Mouse (Mus musculus): ENCODE measurements around the gene Ube2m. TPM values are rescaled to one million over a fixed set of nuclear protein-coding genes. Genes with fewer than 3 reads are reported as not detected.

Ube2m gene
- total RNA-seq, 2 experiments from 2014 or later: 177 to 187 TPM

DNA sequence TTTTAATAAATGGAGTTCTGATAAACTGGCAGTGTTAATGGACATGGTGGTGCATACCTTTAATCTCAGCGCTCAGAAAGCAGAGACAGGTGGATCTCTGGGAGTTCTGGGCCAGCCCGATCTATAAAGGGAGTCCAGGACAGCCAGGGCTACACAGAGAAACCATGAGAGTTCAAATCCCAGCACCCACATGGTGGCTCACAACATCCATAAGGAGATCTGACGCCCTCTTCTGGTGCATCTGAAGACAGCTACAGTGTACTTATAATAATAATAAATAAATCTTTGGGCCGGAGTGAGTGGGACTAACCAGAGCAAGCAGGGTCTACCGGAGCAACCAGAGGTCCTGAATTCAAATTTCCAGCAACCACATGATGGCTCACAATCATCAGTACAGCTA is 34.7 kb downstream of the Ube2m start:
- DNase-seq: no peak

DNA sequence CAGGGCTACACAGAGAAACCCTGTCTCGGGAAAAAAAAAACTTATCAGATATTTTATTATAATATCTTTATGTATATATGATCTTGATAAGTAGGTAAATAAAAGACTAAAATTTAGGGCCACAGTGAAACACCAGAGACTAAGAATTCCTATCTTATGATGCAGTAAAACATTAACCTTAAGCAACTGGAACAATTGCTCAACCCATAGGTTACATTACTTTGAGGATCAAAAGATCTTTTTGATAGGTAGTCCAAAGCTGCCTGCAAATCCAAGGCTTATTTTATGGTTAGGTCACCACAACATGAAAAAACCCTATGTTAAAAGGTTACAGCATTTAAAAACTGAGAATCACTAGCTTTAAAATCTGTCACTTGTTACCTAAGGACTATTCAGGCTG is 36.5 kb downstream of the Ube2m start:
- DNase-seq: no peak

DNA sequence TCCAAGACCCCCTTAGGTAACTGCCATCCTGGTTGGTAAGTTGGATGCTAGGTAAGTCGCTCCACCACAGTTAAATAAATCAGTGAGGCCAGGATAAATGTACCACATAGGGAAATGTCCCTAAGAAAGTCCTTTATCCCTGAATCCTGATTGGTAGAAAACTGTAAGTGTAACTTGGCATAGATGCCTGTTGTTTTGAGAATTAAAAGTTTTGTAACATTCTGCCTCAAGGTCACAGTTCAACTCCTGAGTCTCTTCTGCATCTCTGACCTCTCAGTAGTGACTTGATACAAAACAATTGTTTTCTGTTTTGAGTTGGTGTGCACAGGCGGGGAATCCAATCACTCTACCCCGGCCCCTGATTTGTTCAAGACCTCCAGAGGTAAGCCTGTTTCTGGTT is 39.2 kb downstream of the Ube2m start, which contains the start of gene Trim28:
Gene Trim28, plus strand, starts transcription at position 264 of the 400 bp plus-strand sequence.
- DNase-seq: no peak

DNA sequence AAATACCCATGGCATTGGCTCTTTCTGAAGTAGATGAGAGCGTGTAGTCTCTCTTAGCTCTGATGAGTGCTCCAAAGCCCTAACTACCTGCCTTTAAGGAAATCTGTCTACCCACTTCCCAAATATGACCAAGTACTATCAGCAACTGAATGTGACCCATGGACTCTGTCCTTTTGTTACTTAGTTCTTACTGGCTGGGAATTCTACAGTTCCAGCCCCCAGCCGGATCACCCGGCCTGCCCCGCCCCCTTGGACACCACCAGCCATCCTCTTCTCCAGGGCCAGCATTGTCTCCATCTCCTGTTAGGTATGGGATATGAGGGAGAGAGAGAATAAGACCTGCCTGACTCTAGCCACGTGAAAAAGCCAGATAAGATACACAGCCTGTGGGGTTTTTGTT is 40.0 kb downstream of the Ube2m start, which contains the start of gene Slc27a5:
Gene Slc27a5, minus strand, starts transcription at position 140 of the 400 bp plus-strand sequence.
- no peak for DNase-seq

DNA sequence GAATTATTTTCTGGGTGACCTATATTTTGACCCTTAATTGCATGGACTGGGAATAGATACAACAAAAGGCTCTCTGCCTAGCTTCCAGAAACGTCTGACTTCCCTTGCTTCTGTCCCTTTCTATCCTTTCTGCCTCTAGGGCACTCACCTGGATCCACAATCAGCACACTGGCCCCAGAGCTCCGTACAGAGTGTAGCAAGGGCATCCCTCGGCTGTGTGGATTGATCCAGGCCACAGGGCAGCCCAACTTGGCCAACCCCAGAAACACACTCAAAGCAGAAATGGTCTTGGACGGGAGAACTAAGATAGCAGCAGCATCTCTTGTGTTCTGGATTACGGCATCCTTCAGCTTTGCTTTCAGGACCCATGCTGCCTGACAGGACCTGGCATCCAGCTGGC is 40.8 kb downstream of the Ube2m start:
- DNase-seq: no peak

DNA sequence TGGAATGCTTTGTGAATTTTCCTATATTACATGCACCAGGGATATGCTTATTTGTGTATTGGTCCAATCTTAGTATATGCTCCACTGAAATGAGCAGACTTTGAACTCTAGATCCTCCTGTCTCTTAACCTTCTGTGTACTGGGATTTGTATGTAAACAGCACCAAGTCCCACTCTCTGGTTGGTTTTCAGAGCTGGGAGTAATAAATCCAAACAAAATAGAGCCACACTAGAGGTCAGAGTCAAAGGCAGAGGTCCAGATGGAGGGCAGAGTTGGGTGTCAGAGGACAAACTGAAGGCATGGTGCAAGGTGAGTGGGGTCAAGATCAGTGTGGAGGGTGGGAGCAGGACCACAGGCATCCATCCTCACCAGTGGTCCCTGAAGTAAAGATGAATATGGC is 42.2 kb downstream of the Ube2m start:
- no peak for DNase-seq

DNA sequence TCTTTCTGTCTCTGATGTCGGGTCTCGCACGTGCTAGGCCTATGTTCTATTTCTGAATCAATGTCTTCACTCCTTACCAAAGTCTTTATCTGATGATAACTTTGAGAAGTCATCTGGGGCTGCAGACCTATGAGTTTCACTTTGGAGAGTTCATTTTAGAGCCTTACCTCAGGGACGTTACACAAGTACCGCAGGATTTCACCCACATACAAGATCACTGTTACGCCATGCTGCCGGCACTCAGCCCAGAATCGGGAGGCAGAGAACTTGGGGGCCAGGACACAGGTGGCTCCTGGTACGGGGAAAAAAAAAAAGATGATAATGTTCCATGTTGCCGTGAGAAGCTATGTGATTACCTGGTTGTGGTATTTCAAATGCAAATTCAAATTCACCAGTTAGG is 44.9 kb downstream of the Ube2m start:
- DNase-seq: no peak

DNA sequence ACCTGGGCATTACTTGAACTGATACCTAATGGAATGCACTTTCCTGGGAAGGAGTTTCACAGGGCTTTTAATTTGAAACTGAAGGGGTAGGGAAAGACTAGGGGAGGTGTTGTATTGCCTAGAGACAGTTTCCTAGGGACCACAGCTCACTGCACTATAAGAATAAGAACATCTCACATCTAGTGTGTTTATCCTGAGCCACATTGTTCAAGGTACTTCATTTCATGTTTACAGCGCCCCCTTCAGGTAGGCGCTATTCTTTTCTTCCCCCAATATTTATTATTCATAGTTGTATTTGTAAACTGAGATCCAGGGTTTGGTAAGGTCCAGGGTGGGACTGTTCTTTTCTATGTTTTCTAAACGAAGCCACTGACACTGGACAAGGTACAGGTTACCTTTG is 45.9 kb downstream of the Ube2m start:
- peak in 1 of 2 experiments; percentile 40 for DNase-seq

DNA sequence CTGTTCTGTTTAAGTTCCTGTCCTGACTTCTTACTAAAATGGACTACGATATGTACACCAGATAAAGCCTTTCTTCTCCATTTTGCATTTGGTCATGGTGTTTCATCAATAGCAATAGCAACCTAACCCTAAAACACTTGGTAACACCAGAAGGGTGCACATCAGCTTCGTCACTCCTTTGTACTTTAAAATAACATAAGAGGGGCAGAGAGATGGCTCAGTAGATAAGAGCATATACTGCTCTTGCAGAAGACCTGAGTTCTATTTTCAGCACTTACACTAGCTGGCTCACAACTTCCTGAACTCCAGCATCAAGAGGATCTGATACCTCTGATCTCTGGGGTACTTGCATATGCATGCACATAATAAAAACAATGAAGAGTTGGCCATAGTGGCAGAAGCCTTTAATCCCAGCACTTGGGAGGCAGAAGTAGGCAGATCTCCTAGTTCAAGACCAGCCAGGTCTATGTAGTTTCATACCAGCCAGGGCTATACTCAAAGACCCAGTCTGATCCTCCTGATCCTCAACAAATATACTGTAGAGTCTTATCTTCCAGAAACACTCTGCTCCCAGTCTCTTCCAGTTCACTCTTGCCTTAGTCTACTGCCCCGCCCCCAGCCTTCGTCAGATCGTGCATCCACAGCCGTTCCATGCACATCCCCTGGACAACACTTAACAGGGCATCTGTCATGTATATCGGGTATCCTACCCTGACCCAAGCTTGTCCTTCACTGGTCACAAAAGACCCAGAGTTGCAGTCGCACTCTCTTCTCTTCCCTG is 50.5 kb downstream of the Ube2m start:
- DNase-seq: no peak

DNA sequence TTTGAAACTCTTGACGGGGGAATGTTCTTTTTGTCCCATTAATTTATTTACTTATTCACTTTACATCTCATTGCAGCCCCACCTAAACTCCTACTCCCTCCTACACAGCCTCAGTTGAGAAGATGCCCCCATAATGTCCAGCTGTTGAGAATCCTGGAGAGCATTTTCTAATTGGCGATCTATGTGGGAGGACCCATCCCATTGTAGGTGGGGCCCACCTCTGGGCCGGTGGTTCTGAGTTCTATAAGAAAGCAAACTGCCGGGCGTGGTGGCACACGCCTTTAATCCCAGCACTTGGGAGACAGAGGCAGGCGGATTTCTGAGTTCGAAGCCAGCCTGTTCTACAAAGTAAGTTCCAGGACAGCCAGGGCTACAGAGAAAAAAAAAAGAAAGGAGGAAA is 51.2 kb downstream of the Ube2m start:
- DNase-seq: no peak

DNA sequence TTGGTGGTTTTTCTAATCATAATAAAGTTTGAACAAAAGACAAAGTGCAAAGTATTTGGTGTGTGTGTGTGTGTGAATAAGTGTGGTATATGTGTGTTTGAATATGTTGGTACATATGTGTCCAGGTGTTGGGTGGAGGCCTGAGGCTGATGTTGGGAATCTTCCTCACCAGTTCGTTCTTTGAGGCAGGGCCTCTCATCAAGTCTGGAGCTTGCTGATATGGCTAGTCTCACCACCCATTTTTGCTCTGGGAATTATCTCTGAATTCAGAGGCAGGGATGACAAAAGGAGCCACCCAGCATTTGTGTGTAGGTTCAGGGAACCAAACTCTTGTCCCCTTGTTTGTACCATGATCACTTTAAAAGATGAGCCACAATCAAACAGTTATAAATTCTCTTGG is 52.4 kb downstream of the Ube2m start:
- DNase-seq: no peak

Other genes with a start within 250 kb of the Ube2m start
- gene Zscan18, start 234.6 kb downstream of the Ube2m start, total RNA-seq (2021): 1 to 10 TPM in 1 of 2 experiments, under 1 TPM in 1; 0.80 to 1.1 TPM
- 1 to 10 TPM; 4.3 to 6.1 TPM for gene Zfp329, start 219.4 kb downstream of the Ube2m start, total RNA-seq (2021)
- gene Zfp110, start 203.5 kb downstream of the Ube2m start, total RNA-seq (2021): 10 to 100 TPM; 17.0 to 18.4 TPM
- gene Zfp128, start 157.1 kb downstream of the Ube2m start, total RNA-seq (2021): 1 to 10 TPM; 2.9 to 3.1 TPM
- 1 to 10 TPM; 5.5 to 5.8 TPM for gene Zscan22, start 140.5 kb downstream of the Ube2m start, total RNA-seq (2021)
- gene Rps5, start 116.0 kb downstream of the Ube2m start, total RNA-seq (2021): 100 to 1,000 TPM; 575 to 632 TPM
- under 1 TPM; 0.17 to 0.39 TPM for gene Rnf225, start 110.9 kb downstream of the Ube2m start, total RNA-seq (2021)
- 1 to 10 TPM; 2.3 to 2.4 TPM for gene Zfp324, start 72.4 kb downstream of the Ube2m start, total RNA-seq (2021)
- 1 to 10 TPM; 2.1 to 2.2 TPM for gene Zfp446, start 60.4 kb downstream of the Ube2m start, total RNA-seq (2021)
- not detected for gene Slc27a5, start 40.1 kb downstream of the Ube2m start, total RNA-seq (2021)
- gene Trim28, start 39.2 kb downstream of the Ube2m start, total RNA-seq (2021): 10 to 100 TPM; 93.5 to 96.6 TPM
- gene Zbtb45, start 28.2 kb downstream of the Ube2m start, total RNA-seq (2021): 1 to 10 TPM; 7.3 to 7.4 TPM
- 100 to 1,000 TPM; 132 to 164 TPM for gene Chmp2a, start 3.5 kb downstream of the Ube2m start, total RNA-seq (2021)
- under 1 TPM; 0.07 to 0.21 TPM for gene Mzf1, start 16.5 kb upstream of the Ube2m start, total RNA-seq (2021)
- not detected for gene Vmn1r85, start 56.9 kb upstream of the Ube2m start, total RNA-seq (2021)
- not detected for gene Vmn1r86, start 81.6 kb upstream of the Ube2m start, total RNA-seq (2021)
- not detected for gene Vmn1r87, start 101.9 kb upstream of the Ube2m start, total RNA-seq (2021)
- gene Vmn1r88, start 121.3 kb upstream of the Ube2m start, total RNA-seq (2021): under 1 TPM in 1 of 2 experiments, not detected in 1; 0.05 TPM
- not detected for gene Vmn1r89, start 174.7 kb upstream of the Ube2m start, total RNA-seq (2021)
- gene Lig1, start 239.0 kb upstream of the Ube2m start, total RNA-seq (2021): 1 to 10 TPM; 2.6 to 4.8 TPM
- gene Zswim9, start 240.4 kb upstream of the Ube2m start, total RNA-seq (2021): 10 to 100 TPM in 1 of 2 experiments, 1 to 10 TPM in 1; 9.6 to 11.0 TPM